Mouse (Mus musculus) limb, embryonic 12.5 days (tissue): ENCODE data around the gene Mta3. TPM values are rescaled to one million over a fixed set of nuclear protein-coding genes. Genes with fewer than 3 reads are reported as not detected.

Experiments
- ATAC-seq: fragments of 200-750 bp; cut with Nextera tagmentation; 2 replicates; pipeline ENCODE4 v1.8.0; 2017; ENCODE audit warnings: low read depth, moderate TSS enrichment; ENCODE audit not compliant: insufficient number of reproducible peaks, insufficient read depth, low FRiP score, low TSS enrichment
- H3K27ac ChIP-seq: fragments of 300-500 bp; sonication (generic); 2 replicates; pipeline ENCODE4 v1.5.1; 2016; ENCODE audit warnings: mild to moderate bottlenecking, moderate library complexity
- H3K27me3 ChIP-seq: fragments of 300-500 bp; sonication (generic); 2 replicates; pipeline ENCODE4 v1.6.1; 2016; ENCODE audit warnings: mild to moderate bottlenecking, moderate library complexity
- H3K36me3 ChIP-seq: fragments of 300-500 bp; sonication (generic); 2 replicates; pipeline ENCODE4 v1.6.1; 2016; ENCODE audit warnings: mild to moderate bottlenecking, moderate library complexity
- H3K4me1 ChIP-seq: fragments of 300-500 bp; sonication (generic); replicated peaks from 2 replicates; pipeline ENCODE4 v1.6.1; 2016
- H3K4me2 ChIP-seq: fragments of 300-500 bp; sonication (generic); 2 replicates; pipeline ENCODE4 v1.6.1; 2016; ENCODE audit warnings: mild to moderate bottlenecking, moderate library complexity
- H3K4me3 ChIP-seq: fragments of 300-500 bp; sonication (generic); replicated peaks from 2 replicates; pipeline ENCODE4 v1.5.1; 2016; ENCODE audit warnings: mild to moderate bottlenecking
- H3K9ac ChIP-seq: fragments of 300-500 bp; sonication (generic); replicated peaks from 2 replicates; pipeline ENCODE4 v1.6.1; 2016; ENCODE audit warnings: mild to moderate bottlenecking, moderate library complexity
- H3K9me3 ChIP-seq: fragments of 300-500 bp; sonication (generic); 2 replicates; pipeline ENCODE4 v1.6.1; 2016; ENCODE audit warnings: mild to moderate bottlenecking, moderate library complexity
- WGBS: fragments of 180-500 bp; shearing (Covaris S2); methylation state at CpG from one replicate; pipeline ENCODE4 v1.1.7; 2016; 5-methylcytosine and 5-hydroxymethylcytosine counted together
- polyA plus RNA-seq: library from polyadenylated mRNA; unstranded; fragments of >200 nt; fragmentation: Nextera tagmentation; extraction: Ambion mirVana; gene quantifications from 2 replicates; pipeline ENCODE4 v1.2.1, GENCODE M21; 2016

The Mta3 gene
- polyA plus RNA-seq, 1 experiment from 2014 or later: 46.2 TPM

- no peak for ATAC-seq
- H3K4me2 ChIP-seq: no peak overlapping the region
- no peaks in the 10 kb centered on the region for H3K9me3 ChIP-seq
- H3K9ac ChIP-seq: no peak overlapping the region
- H3K4me1 ChIP-seq: no peaks in the 10 kb centered on the region; the same call in 1 of the 2 replicates
- peaks cover 50% of the 10 kb centered on the region for H3K36me3 ChIP-seq
- WGBS: 96% methylated on average over 6 of the region's 6 CpGs
- no peak overlapping the region for H3K27ac ChIP-seq
- no peaks in the 10 kb centered on the region for H3K27me3 ChIP-seq
- no peak overlapping the region for H3K4me3 ChIP-seq
These were observed 80.5 kb downstream of the Mta3 start for GRCm38 (mm10) chr17:83786418-83786817.

- Histone ChIP-seq H3K9me3 (no peaks in the 10 kb centered on the region), H3K27me3 (no peaks in the 10 kb centered on the region), H3K27ac (no peak overlapping the region), H3K4me3 (no peak overlapping the region), H3K4me1 (peaks cover 10% of the 10 kb centered on the region), H3K4me2 (no peak overlapping the region), H3K36me3 (peaks cover 37% of the 10 kb centered on the region), H3K9ac (no peak overlapping the region)
- 75% methylated on average over 5 of the region's 5 CpGs for WGBS
- no peak for ATAC-seq
These were observed 84.2 kb downstream of the Mta3 start for GRCm38 (mm10) chr17:83790158-83790557.

- Histone ChIP-seq H3K9me3 (no peaks in the 10 kb centered on the region), H3K9ac (no peak overlapping the region), H3K36me3 (peaks cover 29% of the 10 kb centered on the region), H3K4me3 (no peak overlapping the region), H3K4me2 (no peak overlapping the region), H3K4me1 (peaks cover 10% of the 10 kb centered on the region), H3K27ac (peak overlapping the region; percentile 41; the same call in 1 of the 2 replicates), H3K27me3 (no peaks in the 10 kb centered on the region)
- 67% methylated on average over 23 of the region's 23 CpGs for WGBS
- ATAC-seq: no peak
These were observed 86.4 kb downstream of the Mta3 start for GRCm38 (mm10) chr17:83792388-83792787.

- H3K4me3 ChIP-seq: no peak overlapping the region
- WGBS: 94% methylated on average over 17 of the region's 17 CpGs
- H3K36me3 ChIP-seq: peaks cover 15% of the 10 kb centered on the region; the same call in 1 of the 2 replicates
- no peaks in the 10 kb centered on the region for H3K27me3 ChIP-seq
- no peak overlapping the region for H3K4me2 ChIP-seq
- no peak overlapping the region for H3K9ac ChIP-seq
- H3K4me1 ChIP-seq: peaks cover 10% of the 10 kb centered on the region
- H3K9me3 ChIP-seq: no peaks in the 10 kb centered on the region
- ATAC-seq: no peak
- no peak overlapping the region for H3K27ac ChIP-seq
These were observed 89.2 kb downstream of the Mta3 start for GRCm38 (mm10) chr17:83795121-83795520.

- Histone ChIP-seq H3K36me3 (peaks cover 29% of the 10 kb centered on the region), H3K4me1 (no peaks in the 10 kb centered on the region), H3K9me3 (no peaks in the 10 kb centered on the region), H3K27me3 (no peaks in the 10 kb centered on the region), H3K4me3 (no peak overlapping the region), H3K27ac (no peak overlapping the region), H3K4me2 (no peak overlapping the region), H3K9ac (no peak overlapping the region)
- WGBS: 92% methylated on average over 11 of the region's 11 CpGs
- ATAC-seq: no peak
These were observed 93.6 kb downstream of the Mta3 start for GRCm38 (mm10) chr17:83799506-83800050.

- Histone ChIP-seq H3K9me3 (no peaks in the 10 kb centered on the region), H3K4me1 (no peaks in the 10 kb centered on the region), H3K36me3 (peaks cover 55% of the 10 kb centered on the region), H3K27me3 (no peaks in the 10 kb centered on the region), H3K4me3 (no peak overlapping the region), H3K9ac (no peak overlapping the region), H3K27ac (no peak overlapping the region), H3K4me2 (no peak overlapping the region)
- WGBS: 76% methylated on average over 9 of the region's 9 CpGs
- no peak for ATAC-seq
These were observed 98.0 kb downstream of the Mta3 start for GRCm38 (mm10) chr17:83803987-83804386.

- H3K4me2 ChIP-seq: no peak overlapping the region
- no peak overlapping the region for H3K27ac ChIP-seq
- peaks cover 55% of the 10 kb centered on the region for H3K36me3 ChIP-seq
- no peaks in the 10 kb centered on the region for H3K4me1 ChIP-seq
- H3K9ac ChIP-seq: no peak overlapping the region
- 92% methylated on average over 9 of the region's 9 CpGs for WGBS
- H3K27me3 ChIP-seq: no peaks in the 10 kb centered on the region
- no peaks in the 10 kb centered on the region for H3K9me3 ChIP-seq
- H3K4me3 ChIP-seq: no peak overlapping the region
- ATAC-seq: no peak
These were observed 99.1 kb downstream of the Mta3 start for GRCm38 (mm10) chr17:83805078-83805477.

- no peaks in the 10 kb centered on the region for H3K9me3 ChIP-seq
- no peak for ATAC-seq
- H3K27me3 ChIP-seq: no peaks in the 10 kb centered on the region
- H3K4me1 ChIP-seq: no peaks in the 10 kb centered on the region
- 71% methylated on average over 7 of the region's 7 CpGs for WGBS
- no peak overlapping the region for H3K27ac ChIP-seq
- H3K36me3 ChIP-seq: peaks cover 59% of the 10 kb centered on the region
- no peak overlapping the region for H3K4me3 ChIP-seq
- no peak overlapping the region for H3K4me2 ChIP-seq
- H3K9ac ChIP-seq: no peak overlapping the region
These were observed 101.4 kb downstream of the Mta3 start for GRCm38 (mm10) chr17:83807345-83807744.

GRCm38 (mm10) chr17:83807778-83808398 is 101.9 kb downstream of the Mta3 start:
- Histone ChIP-seq H3K4me3 (no peak overlapping the region), H3K9ac (no peak overlapping the region), H3K4me2 (no peak overlapping the region), H3K4me1 (no peaks in the 10 kb centered on the region), H3K27ac (no peak overlapping the region), H3K36me3 (peaks cover 62% of the 10 kb centered on the region), H3K9me3 (no peaks in the 10 kb centered on the region), H3K27me3 (no peaks in the 10 kb centered on the region)
- 74% methylated on average over 11 of the region's 11 CpGs for WGBS
- ATAC-seq: no peak

GRCm38 (mm10) chr17:83808476-83809098 is 102.6 kb downstream of the Mta3 start:
- no peak overlapping the region for H3K9ac ChIP-seq
- no peaks in the 10 kb centered on the region for H3K4me1 ChIP-seq
- no peak overlapping the region for H3K27ac ChIP-seq
- no peak for ATAC-seq
- no peak overlapping the region for H3K4me3 ChIP-seq
- no peak overlapping the region for H3K4me2 ChIP-seq
- H3K27me3 ChIP-seq: no peaks in the 10 kb centered on the region
- H3K9me3 ChIP-seq: no peaks in the 10 kb centered on the region
- WGBS: 90% methylated on average over 12 of the region's 12 CpGs
- H3K36me3 ChIP-seq: peaks cover 62% of the 10 kb centered on the region

- Histone ChIP-seq H3K9ac (no peak overlapping the region), H3K27ac (no peak overlapping the region), H3K4me3 (no peak overlapping the region), H3K4me2 (no peak overlapping the region), H3K27me3 (no peaks in the 10 kb centered on the region), H3K36me3 (peaks cover 56% of the 10 kb centered on the region), H3K9me3 (no peaks in the 10 kb centered on the region), H3K4me1 (no peaks in the 10 kb centered on the region)
- ATAC-seq: no peak
- WGBS: 88% methylated on average over 17 of the region's 17 CpGs
These were observed 103.3 kb downstream of the Mta3 start for GRCm38 (mm10) chr17:83809197-83809829.
